Mouse (Mus musculus): ENCODE data around the gene Fgr. TPM values are rescaled to one million over a fixed set of nuclear protein-coding genes. Genes with fewer than 3 reads are reported as not detected.

Gene Fgr
- polyA plus RNA-seq, 1 experiment from 2014 or later: 0.36 TPM

- WGBS: 69% methylated on average over 9 of the region's 9 CpGs
- peak overlapping the region; percentile 96 for H3K27ac ChIP-seq
Observed at GRCm38 (mm10) chr4:133050196-133050836, 76.4 kb downstream of the Fgr start.

DNA sequence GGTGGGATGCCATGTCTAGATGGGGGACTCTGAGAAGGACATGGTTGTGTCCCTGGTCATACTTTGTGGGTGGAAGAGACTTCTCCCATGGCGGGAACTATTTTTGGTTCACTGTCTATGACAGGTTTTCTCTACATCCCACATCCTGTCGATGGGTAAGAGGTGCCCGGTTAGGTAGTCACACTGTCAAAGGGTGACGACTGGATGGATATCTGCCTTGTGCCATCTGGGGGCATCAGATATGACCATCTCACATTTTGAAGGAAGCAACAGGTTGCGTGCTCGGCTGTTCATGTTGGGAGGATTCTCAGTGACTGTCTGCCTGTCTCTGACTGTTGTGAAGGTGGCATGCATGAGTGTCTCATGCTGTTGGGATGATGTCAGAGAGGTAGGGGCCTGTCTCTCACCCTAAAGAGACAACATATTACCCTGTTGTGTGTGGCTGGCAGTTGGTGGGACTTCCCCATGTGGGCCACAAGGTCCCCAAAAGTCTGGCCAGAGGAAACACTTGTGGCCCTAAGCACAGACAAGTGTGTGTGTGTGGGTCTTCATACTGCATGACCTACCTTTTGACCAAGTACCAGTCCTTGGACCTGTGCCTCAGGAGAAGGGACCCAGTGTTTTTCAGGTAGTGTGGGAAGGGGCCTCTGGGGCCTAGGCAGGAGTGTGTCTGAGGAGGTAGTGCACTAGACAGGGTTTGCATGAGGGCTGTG is 77.1 kb downstream of the Fgr start:
- Histone ChIP-seq H3K4me3 (no peak overlapping the region), H3K4me1 (peaks cover 97% of the 10 kb centered on the region), H3K27ac (peak overlapping the region; percentile 96), H3K9me3 (no peaks in the 10 kb centered on the region), H3K27me3 (ENCODE audit: insufficient read depth, poor library complexity, severe bottlenecking) (no peaks in the 10 kb centered on the region), H3K36me3 (peaks cover 14% of the 10 kb centered on the region)
- no peak for DNase-seq (ENCODE audit: low spot score)
- WGBS: 73% methylated on average over 6 of the region's 6 CpGs

More at GRCm38 (mm10) chr4:133050196-133050836, 76.4 kb downstream of the Fgr start:
- peaks cover 97% of the 10 kb centered on the region for H3K4me1 ChIP-seq
- H3K27me3 ChIP-seq (ENCODE audit: insufficient read depth, poor library complexity, severe bottlenecking): no peaks in the 10 kb centered on the region
- H3K36me3 ChIP-seq: peaks cover 11% of the 10 kb centered on the region
- DNase-seq (ENCODE audit: low spot score): no peak
- no peak overlapping the region for H3K4me3 ChIP-seq
- no peaks in the 10 kb centered on the region for H3K9me3 ChIP-seq

DNA sequence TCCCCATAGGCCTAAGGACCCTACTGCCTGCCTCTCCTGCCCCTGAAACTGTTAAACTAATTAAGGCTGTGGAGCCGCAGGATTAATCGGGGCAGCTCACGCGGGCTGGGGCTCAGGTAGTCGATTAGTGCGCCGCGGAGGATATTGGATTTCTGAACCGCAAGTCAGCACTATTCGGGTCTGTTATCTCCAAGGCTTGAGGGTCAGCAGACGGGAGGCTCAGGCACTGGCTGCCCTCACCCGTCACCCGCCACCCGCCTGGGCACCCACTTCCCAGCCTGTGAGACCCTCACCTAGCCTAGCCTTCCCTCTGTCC is 77.6 kb downstream of the Fgr start:
- WGBS: 43% methylated on average over 14 of the region's 14 CpGs
- H3K4me3 ChIP-seq: no peak overlapping the region
- H3K4me1 ChIP-seq: peaks cover 97% of the 10 kb centered on the region
- no peaks in the 10 kb centered on the region for H3K9me3 ChIP-seq
- DNase-seq (ENCODE audit: low spot score): no peak
- peak overlapping the region; percentile 96 for H3K27ac ChIP-seq
- H3K27me3 ChIP-seq (ENCODE audit: insufficient read depth, poor library complexity, severe bottlenecking): no peaks in the 10 kb centered on the region
- H3K36me3 ChIP-seq: peaks cover 14% of the 10 kb centered on the region

Other genes with a start within 250 kb of the Fgr start
- gene Xkr8, start 241.5 kb upstream of the Fgr start, polyA plus RNA-seq (2016; fragmentation: Nextera tagmentation; extraction: Ambion mirVana): 4.8 and 5.4 TPM in 2 replicates
- 6.2 and 7.3 TPM in 2 replicates for gene Smpdl3b, start 216.8 kb upstream of the Fgr start, polyA plus RNA-seq (2016; fragmentation: Nextera tagmentation; extraction: Ambion mirVana)
- gene Rpa2, start 205.8 kb upstream of the Fgr start, polyA plus RNA-seq (2016; fragmentation: Nextera tagmentation; extraction: Ambion mirVana): 107 and 131 TPM in 2 replicates
- gene Themis2, start 177.7 kb upstream of the Fgr start, polyA plus RNA-seq (2016; fragmentation: Nextera tagmentation; extraction: Ambion mirVana): 0.27 and 0.40 TPM in 2 replicates
- gene Ppp1r8, start 130.9 kb upstream of the Fgr start, polyA plus RNA-seq (2016; fragmentation: Nextera tagmentation; extraction: Ambion mirVana): 43.1 and 49.1 TPM in 2 replicates
- gene Stx12, start 89.6 kb upstream of the Fgr start, polyA plus RNA-seq (2016; fragmentation: Nextera tagmentation; extraction: Ambion mirVana): 54.6 and 58.1 TPM in 2 replicates
- 32.3 and 33.1 TPM in 2 replicates for gene Fam76a, start 51.5 kb upstream of the Fgr start, polyA plus RNA-seq (2016; fragmentation: Nextera tagmentation; extraction: Ambion mirVana)
- gene Ahdc1, start 37.2 kb downstream of the Fgr start, polyA plus RNA-seq (2016; fragmentation: Nextera tagmentation; extraction: Ambion mirVana): 8.4 and 12.2 TPM in 2 replicates
- 51.1 and 58.5 TPM in 2 replicates for gene Wasf2, start 156.4 kb downstream of the Fgr start, polyA plus RNA-seq (2016; fragmentation: Nextera tagmentation; extraction: Ambion mirVana)
- 0.39 and 1.3 TPM in 2 replicates for gene Cd164l2, start 238.0 kb downstream of the Fgr start, polyA plus RNA-seq (2016; fragmentation: Nextera tagmentation; extraction: Ambion mirVana)
- 0.09 and 0.18 TPM in 2 replicates for gene Gpr3, start 238.4 kb downstream of the Fgr start, polyA plus RNA-seq (2016; fragmentation: Nextera tagmentation; extraction: Ambion mirVana)

All from heart, embryonic 10.5 days (tissue).